Mouse (Mus musculus) bone marrow, adult 2 months (tissue): ENCODE results near the gene Pla2g16.

Experiments used
- CTCF ChIP-seq: fragments of 200-500 bp; IDR thresholded peaks from 2 replicates; pipeline ENCODE4 v1.5.1; 2011; ENCODE audit warnings: low read length, control low read depth; ENCODE audit not compliant: control insufficient read depth, insufficient read depth
- POLR2A ChIP-seq: fragments of 200-500 bp; IDR thresholded peaks from 2 replicates; pipeline ENCODE4 v1.6.1; 2011; ENCODE audit warnings: low read depth, mild to moderate bottlenecking, control low read depth, low read length, borderline replicate concordance; ENCODE audit not compliant: control insufficient read depth

GRCm38 (mm10) chr19:7583101-7583500 lies 25.8 kb downstream of the Pla2g16 start:
- TF ChIP-seq POLR2A (no peak), CTCF (no peak)
